Mouse (Mus musculus) retina, postnatal 7 days (tissue): ENCODE measurements at regions not wholly inside any gene's neighbourhood (a gene's known extent, or its start where the extent isn't known, plus 50 kb on each side); places are given as distances from the start of the nearest gene placed in this dataset.

ENCODE experiments used
- DNase-seq: peaks from one replicate; pipeline ENCODE4 v3.0.0-alpha.2; 2012; ENCODE audit warnings: low read depth, low spot score

DNA sequence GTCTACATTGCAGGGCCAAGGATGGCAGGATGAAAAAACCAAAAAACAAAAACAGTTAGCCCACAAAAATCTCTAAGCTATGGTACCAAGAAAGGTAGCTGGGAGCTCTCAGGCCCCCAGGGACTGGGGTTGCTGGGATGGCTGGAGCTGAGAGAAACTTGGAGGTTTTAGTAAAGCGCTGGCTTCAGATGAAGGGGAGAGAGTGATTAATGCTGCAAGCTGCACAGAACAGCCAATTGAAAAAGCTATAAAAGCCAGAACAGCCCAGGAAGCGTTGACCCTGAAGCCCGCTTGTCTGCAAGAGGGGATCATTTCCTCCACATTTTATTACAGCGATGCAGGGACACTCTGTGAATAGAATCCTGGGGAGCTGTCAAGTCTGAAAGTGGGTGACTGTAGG lies 157.0 kb downstream of the 4930564D02Rik start:
- no peak for DNase-seq

GRCm38 (mm10) chr3:105227551-105227950 lies 160.9 kb downstream of the 4930564D02Rik start:
- DNase-seq = no peak

DNA sequence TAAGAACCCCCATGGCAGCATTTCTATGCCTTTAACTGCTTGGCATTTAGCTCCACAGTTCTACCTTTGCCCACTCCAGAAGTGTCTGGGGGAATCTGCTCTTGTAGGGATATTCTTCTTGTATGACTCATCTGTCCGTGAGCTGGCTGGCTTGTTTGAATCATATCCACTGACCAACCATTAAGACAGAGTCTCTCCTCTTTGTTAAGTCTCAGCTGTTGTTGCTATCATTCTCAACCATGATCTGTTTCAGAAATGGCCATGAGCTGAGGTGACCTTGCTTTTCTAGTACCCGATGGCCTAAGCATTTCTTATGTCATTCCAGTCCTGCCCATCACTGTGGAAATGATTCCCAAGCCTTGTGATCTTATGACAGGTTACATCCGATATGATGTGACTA lies 161.8 kb downstream of the 4930564D02Rik start:
- DNase-seq = no peak

GRCm38 (mm10) chr3:105241048-105241447 lies 174.4 kb downstream of the 4930564D02Rik start:
- no peak for DNase-seq

DNA sequence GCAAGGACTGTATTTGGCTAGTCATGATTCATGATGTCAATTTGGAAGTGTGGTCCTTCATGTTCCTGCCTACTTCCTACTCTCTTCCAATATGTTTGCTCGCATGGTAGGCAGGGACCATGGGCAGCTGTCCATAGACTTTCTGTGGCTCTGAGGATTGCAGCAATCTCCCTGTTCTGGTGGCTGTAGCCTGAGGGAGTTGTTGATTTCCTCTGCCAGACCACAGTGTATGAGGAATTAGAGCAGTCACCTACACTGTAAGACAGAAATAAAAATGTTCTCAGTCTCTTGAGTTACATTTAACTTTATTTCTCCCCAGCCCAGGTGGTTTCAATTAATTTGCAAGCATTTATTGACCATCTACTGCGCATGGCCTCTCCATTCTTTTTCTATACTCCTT lies 190.5 kb downstream of the 4930564D02Rik start:
- DNase-seq = no peak

- DNase-seq = no peak
Observed at GRCm38 (mm10) chr3:105275241-105275640, 176.9 kb upstream of the Kcnd3 start.

DNA sequence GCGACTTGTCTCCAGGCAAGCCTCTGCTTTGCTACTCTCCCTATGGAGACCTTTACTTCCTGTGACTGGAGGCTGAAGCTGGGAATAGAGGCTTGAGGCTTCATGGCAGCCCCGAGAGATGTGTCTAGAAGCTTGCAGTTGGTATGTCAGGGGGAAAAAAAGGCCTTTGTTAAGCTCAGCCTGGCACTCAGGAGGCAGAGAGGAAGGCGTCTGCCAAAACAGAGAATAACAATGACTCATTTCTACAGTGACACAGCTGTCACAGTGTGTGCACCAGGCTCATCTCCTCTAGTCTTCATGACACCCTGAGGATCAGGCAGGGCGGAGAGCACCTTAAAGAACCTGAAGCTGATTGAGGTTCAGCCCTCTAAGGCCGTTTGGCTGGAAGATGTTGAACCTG lies 171.2 kb upstream of the Kcnd3 start:
- DNase-seq = no peak

DNA sequence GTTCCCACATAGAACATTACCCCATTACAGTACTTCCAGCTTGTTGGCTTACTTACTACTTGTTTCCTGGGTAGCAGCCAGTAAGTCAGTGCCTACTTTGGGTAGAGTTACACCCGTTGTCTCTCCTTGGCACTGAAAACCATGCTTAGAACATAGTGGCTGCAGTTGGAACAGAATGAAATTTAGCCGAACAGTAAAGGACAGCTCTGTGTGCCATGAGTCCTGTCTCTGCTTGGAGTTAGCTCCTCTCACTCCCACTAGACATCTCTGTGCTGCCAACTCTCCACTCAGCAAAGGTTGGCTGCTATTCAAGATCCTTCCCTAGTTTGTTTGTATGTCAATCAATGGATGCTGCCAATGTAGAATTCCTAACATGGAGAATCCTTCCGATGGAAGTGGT lies 170.4 kb upstream of the Kcnd3 start:
- DNase-seq = no peak

- no peak for DNase-seq
Observed at GRCm38 (mm10) chr3:105298273-105298672, 153.9 kb upstream of the Kcnd3 start.

DNA sequence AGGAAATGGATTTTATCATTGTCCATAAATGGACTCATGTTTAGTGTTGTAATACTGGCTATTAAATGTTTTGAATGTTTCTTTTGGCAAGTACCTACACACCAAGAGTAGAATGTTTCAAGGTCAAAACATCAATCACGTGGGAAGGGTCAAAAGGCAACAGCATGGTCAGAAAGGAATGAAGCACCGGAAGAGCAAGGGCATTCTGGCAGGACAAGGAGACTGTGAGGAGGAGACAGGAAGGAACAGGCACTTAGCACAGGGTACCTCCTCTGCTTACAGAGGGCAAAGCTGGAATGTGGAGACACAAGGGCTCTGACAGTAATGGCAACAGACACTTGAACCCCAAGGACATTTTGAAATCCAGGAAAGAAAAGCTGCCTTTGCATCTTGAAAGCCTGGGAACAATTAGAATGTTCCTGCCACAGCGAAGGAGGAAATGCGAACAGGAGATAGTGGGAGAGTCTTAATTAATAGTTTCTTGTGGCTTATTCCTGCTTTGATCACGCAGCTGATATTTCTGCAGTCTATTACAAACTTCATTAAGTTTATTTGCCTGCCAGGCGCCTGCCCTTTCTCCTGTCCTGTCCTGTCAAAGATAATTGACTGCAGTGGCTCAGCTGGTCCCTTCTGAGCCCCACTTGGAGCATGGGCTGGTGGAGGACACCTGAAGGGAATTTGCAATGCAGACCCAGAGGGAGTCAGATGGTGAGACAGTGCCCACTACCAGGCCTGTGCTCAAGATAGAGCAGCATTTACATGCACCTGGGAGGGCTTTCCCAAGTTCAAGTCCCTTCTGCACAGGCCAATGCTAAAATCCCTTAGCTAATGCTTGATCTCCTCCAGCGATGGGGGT lies 151.2 kb upstream of the Kcnd3 start:
- DNase-seq = no peak

GRCm38 (mm10) chr3:105307676-105308075 lies 144.5 kb upstream of the Kcnd3 start:
- DNase-seq = no peak

DNA sequence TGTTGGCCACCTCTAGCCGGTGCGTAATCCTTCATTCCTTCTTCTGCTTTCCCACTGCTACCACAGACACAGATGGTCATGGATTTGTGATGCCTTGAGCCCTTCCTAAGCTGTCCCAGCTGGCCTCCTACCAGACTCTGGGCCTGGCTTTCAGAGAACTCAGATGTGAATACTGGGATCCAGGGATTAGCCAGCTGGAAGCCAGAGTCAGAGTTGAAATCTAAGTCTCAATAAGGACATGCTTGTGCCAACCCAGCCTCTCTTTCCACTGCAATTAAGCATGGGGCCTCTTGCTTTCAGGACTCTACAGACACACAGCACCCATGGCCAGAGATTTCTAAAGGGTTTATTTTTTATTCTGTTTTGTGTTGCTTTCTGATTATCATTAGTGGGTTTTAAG lies 143.1 kb upstream of the Kcnd3 start:
- peak; percentile 59 for DNase-seq

DNA sequence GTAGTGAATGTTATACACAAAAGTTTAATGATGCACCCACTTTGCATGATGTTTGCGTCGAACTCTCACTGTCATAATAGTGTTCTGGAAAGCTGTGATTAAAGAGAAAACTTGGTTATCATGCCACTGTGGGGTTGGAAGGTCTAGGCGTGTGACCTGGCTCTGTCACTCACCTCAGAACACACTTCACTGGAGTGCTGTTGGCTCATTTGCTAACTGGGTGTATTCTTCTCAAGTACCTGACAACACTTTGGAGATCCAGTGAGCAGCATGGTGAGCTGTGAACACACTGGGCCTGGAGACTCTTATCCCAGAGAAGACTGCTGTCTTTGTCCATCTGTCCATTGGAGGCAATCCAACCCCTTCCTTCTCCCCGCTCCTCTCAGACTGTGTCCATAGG lies 98.9 kb upstream of the Kcnd3 start:
- DNase-seq = no peak

DNA sequence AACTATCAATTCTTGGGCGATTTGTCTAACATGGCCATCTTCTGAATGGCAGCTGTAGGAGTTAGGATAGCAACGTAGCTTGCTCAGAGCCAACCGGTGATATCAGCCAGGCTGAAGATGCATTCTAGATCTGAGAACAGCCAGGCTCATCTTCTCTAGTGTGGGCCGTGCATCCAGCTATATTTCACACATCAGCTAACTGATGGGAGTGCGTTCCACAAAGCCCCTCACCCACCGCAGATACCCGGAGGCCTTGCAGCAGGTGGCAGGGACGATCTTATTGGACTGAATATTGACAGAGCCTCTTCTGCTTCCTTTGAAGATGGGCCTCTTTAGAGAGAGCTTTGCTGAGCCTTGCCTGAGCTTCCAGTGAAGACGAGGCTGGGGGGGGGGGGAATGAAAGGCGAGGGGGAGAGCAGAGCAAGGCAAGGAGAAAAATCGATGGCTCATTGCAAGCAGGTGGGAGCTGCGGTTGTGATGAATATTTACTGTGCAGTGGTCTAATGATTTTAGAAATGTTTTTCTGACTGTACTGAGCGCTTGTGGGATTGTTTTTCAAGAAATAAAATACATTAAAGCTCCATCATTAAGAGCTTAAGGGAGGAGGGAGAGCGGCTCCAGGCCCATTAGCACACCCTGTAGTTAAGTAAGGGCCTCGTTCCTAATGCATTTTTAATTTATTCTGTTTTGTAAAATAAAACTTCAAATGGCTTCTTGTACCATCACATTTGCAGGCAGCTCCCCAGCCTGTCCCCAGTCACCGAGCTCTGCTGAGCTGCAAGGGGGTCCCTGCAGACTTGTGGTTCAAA lies 97.8 kb upstream of the Kcnd3 start:
- no peak for DNase-seq

- no peak for DNase-seq
Observed at GRCm38 (mm10) chr3:105357511-105357910, 94.6 kb upstream of the Kcnd3 start.

DNA sequence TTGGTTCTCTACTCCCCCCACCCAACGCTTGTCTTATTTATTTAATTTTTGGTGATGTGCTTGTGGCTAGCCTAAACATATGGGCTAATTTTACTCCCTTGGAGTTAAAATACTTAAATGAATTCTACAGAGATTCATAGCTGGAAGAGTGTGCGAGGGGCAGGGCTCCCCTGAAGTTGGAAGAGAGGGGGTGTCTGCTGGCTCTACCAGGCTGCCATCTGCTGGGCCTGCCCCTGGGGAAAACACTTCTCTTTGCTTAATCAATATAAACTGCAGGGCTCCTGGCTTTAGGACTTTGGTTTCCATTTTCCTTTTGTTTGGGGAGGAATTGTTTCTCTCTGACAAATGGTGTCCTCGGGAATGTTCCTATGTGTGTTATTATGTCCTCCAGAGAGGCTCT lies 92.5 kb upstream of the Kcnd3 start:
- DNase-seq = no peak

DNA sequence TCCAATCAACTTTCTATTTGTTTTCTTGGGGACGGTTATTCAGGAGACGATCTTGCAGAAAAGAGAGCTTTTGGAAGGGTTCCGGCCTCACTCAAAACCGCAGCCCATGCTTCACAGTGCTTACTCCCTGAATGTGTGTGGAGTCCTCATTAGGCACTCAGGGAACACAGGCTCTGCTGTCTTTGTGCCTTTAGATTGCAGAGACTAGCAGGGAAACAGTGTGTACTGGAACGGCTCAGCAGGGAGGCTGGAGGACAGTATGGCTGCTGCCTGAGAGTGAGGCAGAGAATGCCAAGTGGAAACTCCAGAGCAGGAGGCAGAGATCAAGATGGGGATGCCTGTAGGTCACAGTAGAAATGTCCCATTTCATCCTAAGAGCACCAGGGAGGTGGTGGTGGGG lies 87.4 kb upstream of the Kcnd3 start:
- no peak for DNase-seq

DNA sequence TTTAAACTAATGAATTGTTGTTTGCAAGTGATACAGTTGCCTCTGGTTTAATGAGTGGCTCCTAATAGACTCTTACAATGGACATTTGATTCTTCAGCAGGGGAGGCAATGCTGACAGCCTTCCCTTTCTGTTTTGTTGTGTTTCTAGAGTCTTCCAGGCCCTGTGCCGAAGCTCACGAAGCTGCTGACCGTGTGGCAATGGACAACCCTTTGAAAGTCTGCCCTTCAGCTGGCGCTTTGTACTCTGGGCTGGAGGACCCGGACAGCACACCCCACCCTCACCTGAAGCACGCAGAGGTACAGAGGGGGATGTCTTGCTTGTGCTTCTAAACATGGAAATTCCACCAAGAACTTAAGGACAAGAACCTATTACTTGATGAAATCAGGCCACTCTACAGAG lies 85.3 kb upstream of the Kcnd3 start:
- DNase-seq = no peak

- DNase-seq = no peak
Observed at GRCm38 (mm10) chr3:105367972-105368371, 84.2 kb upstream of the Kcnd3 start.

DNA sequence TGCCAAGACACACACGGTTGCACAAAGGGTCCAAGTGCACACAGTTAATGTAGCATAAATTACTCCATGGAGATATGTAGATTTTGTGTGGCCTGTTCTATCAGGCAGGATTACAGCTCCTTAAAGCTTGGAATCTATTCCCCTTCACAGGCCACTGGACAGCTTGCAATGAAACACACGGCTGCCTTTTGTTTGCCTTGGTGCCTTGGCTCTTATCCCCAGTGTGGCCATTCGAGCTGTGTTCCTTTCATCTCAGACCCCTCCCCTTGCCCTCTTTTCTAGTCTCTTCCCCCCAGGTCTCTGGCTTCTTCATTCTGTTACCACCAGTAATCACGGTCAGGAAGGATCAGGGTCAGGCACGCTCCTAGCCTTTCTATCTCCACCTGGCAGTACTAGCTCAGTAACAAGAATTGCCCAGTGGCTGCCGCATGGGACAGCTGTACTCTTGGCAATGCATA lies 79.7 kb upstream of the Kcnd3 start:
- DNase-seq = no peak

DNA sequence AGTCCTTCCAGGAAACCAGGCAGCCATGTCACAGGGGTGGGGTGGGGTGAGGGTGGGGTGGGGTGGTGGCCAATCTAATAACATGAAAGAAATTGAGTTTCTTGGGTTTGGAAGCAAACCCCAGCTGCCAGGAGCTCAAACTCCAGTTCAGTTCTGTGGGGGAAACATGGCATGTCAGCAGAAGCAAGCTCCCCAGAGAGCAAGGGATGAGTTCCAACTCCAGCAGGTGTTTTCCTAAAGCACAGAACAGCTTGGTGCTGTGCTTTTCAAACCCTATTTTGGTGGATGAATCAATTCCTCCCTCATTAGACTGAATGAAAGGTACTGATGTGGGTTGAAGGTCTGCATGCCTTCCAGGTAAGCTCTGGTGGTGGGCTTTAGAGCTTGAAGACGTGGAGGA lies 77.8 kb upstream of the Kcnd3 start:
- DNase-seq = no peak

- DNase-seq = no peak
Observed at GRCm38 (mm10) chr3:105374836-105375235, 77.3 kb upstream of the Kcnd3 start.

GRCm38 (mm10) chr3:105375383-105375782 lies 76.7 kb upstream of the Kcnd3 start:
- DNase-seq = no peak
